Comparison of ENCODE assay signal across 21 mouse cellular contexts in genomic region chr3:122307894-122308671, GRCm38 (mm10). TPM values are rescaled to one million over a fixed set of nuclear protein-coding genes. Genes with fewer than 3 reads are reported as not detected.
DNase-seq lines count a peak whose midpoint lies in the region; ATAC-seq lines count a peak whose summit lies in the region.
"Had no signal": no experiment of that assay in that cellular context is flagged by ENCODE, and none has a peak within 500 bp of the region (broad histone marks: within the 10 kb centered on the region; RNA-seq: fewer than 3 reads in every experiment).

No protein-coding gene starts in this region.

- no peak for DNase-seq in heart, postnatal 36 days
- DNase-seq in 3T3-L1 (ENCODE audit: low read depth, low spot score), result peak; percentile 54
- DNase-seq in ES-CJ7 (ENCODE audit: low read depth, low spot score), result peak; percentile 73
- DNase-seq in layer of hippocampus, adult 18-20 months (ENCODE audit: low spot score in 2 of 2), result no peak
- no peak for DNase-seq in adrenal gland, postnatal 4 days (ENCODE audit: low spot score in 2 of 2)
- DNase-seq in spleen, postnatal 10 days (ENCODE audit: low spot score in 2 of 2), result no peak
- DNase-seq: adrenal gland, adult 8-10 months; cerebellum, adult 18-20 months; gastrocnemius, adult 2 months; heart, adult 2 months; heart, postnatal 10 days; kidney, adult 9 months; lung, postnatal 10 days; midbrain, embryonic 14.5 days; right cerebral cortex, postnatal 25 days; thymus, adult 2 months had no signal

- H3K27me3 ChIP-seq in heart, embryonic 12.5 days (replicated peaks), result peaks cover 56% of the 10 kb centered on the region
- H3K27me3 ChIP-seq: embryonic facial prominence, embryonic 15.5 days; forebrain, embryonic 13.5 days had no signal

- H3K27ac ChIP-seq in heart, embryonic 12.5 days (ENCODE audit: poor library complexity, severe bottlenecking), result no peak overlapping the region
- H3K27ac ChIP-seq: embryonic facial prominence, embryonic 15.5 days; forebrain, embryonic 13.5 days; gastrocnemius, adult 2 months; heart, adult 2 months; liver, embryonic 12.5 days had no signal

- ATAC-seq in heart, embryonic 12.5 days (ENCODE audit: insufficient number of reproducible peaks, low FRiP score), result peak; percentile 34; the same call in 1 of the 2 replicates
- ATAC-seq in megakaryocyte, adult 5-6 weeks (ENCODE audit: poor library complexity, severe bottlenecking), result peak; percentile 18; the same call in 1 of the 2 replicates
- ATAC-seq: forebrain, embryonic 13.5 days; liver, embryonic 12.5 days had no signal

- H3K9ac ChIP-seq in heart, embryonic 12.5 days, result no peak overlapping the region
- H3K9ac ChIP-seq: embryonic facial prominence, embryonic 15.5 days; liver, embryonic 12.5 days had no signal

- H3K4me3 ChIP-seq in heart, embryonic 12.5 days, result no peak overlapping the region
- H3K4me3 ChIP-seq: embryonic facial prominence, embryonic 15.5 days; forebrain, embryonic 13.5 days; gastrocnemius, adult 2 months; heart, adult 2 months; liver, embryonic 12.5 days had no signal

- intact Hi-C loops in heart, postnatal 36 days (cut with DNase I), result no loop called here

- 61% methylated on average over 4 of the region's 4 CpGs for WGBS in heart, embryonic 12.5 days

- H3K4me1 ChIP-seq in heart, embryonic 12.5 days (replicated peaks), result no peaks in the 10 kb centered on the region
- H3K4me1 ChIP-seq: embryonic facial prominence, embryonic 15.5 days; forebrain, embryonic 13.5 days; liver, embryonic 12.5 days had no signal

- H3K4me2 ChIP-seq in heart, embryonic 12.5 days, result no peak overlapping the region
- H3K4me2 ChIP-seq: embryonic facial prominence, embryonic 15.5 days; forebrain, embryonic 13.5 days; liver, embryonic 12.5 days had no signal

- no peaks in the 10 kb centered on the region for H3K36me3 ChIP-seq in heart, embryonic 12.5 days
- H3K36me3 ChIP-seq: embryonic facial prominence, embryonic 15.5 days; liver, embryonic 12.5 days had no signal

- H3K9me3 ChIP-seq in heart, embryonic 12.5 days (replicated peaks), result no peaks in the 10 kb centered on the region
- H3K9me3 ChIP-seq: embryonic facial prominence, embryonic 15.5 days; forebrain, embryonic 13.5 days; liver, embryonic 12.5 days had no signal

RNA-seq across cellular contexts. Expression of gene Bcar3, which starts 14.1 kb away (rescaled TPM):
- polyA plus RNA-seq in heart, embryonic 12.5 days (2016; fragmentation: Nextera tagmentation; extraction: Ambion mirVana), result 6.0 and 7.3 TPM in 2 replicates
- 1 to 10 TPM; 6.3 to 8.2 TPM for total RNA-seq in heart, postnatal 36 days (2021)
- total RNA-seq in megakaryocyte, adult 5-6 weeks (2015), result 0.46 and 1.2 TPM in 2 replicates
- total RNA-seq in megakaryocyte, adult 5-6 weeks (2017), result 1.2 and 2.0 TPM in 2 replicates
- 1 to 10 TPM; 8.8 to 9.8 TPM for total RNA-seq in layer of hippocampus, adult 18-20 months (2021)
- 10 to 100 TPM; 47.6 to 54.2 TPM for total RNA-seq in adrenal gland, postnatal 4 days (2021)

RNA-seq across cellular contexts. Expression of gene Dnttip2, which starts 33.9 kb away (rescaled TPM):
- polyA plus RNA-seq in heart, embryonic 12.5 days (2016; fragmentation: Nextera tagmentation; extraction: Ambion mirVana), result 50.1 and 53.4 TPM in 2 replicates
- 10 to 100 TPM; 27.7 to 29.3 TPM for total RNA-seq in heart, postnatal 36 days (2021)
- total RNA-seq in megakaryocyte, adult 5-6 weeks (2015), result 65.3 and 76.9 TPM in 2 replicates
- 81.9 and 94.7 TPM in 2 replicates for total RNA-seq in megakaryocyte, adult 5-6 weeks (2017)
- total RNA-seq in layer of hippocampus, adult 18-20 months (2021), result 10 to 100 TPM; 28.1 to 30.0 TPM
- 10 to 100 TPM; 47.4 to 52.4 TPM for total RNA-seq in adrenal gland, postnatal 4 days (2021)

Comparison
In these comparisons a context has a peak if more than half of its experiments do, and no peak if none do; other contexts are left out.
1. DNase-seq: peak in 3T3-L1 (single experiment) and ES-CJ7 (single experiment); none in heart, postnatal 36 days (0 of 2), layer of hippocampus, adult 18-20 months (0 of 2), adrenal gland, postnatal 4 days (0 of 2) and spleen, postnatal 10 days (0 of 2).
2. RNA of gene Bcar3, which starts 14.1 kb away (total RNA-seq): 47.6 to 54.2 TPM in adrenal gland, postnatal 4 days; 8.8 to 9.8 TPM in layer of hippocampus, adult 18-20 months, 6.3 to 8.2 TPM in heart, postnatal 36 days and 0.46 to 2.0 TPM in megakaryocyte, adult 5-6 weeks; every median in the first group is over 4 times any median in the second.